In the genomic region with DNA sequence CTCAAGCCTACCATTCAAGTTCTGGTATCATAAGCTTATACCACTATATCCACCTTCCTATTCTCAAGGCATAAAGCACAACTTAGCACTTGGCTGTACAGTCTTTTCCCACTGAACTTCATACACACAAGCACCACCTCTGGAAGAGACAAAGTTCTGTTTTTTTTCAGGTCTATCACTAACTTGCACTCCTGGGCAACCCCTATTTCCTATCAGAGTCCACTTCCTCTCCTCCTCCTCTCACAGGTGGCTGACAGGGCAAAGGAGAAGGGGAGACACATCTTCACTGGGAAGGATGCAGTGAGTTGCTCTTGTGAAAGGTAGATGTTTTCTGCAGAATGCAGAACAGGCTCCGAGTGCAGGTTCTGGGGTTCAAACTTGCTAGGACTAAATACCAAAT, we compare ENCODE assay signal across 19 mouse cellular contexts.
"Had no signal": no experiment of that assay in that cellular context is flagged by ENCODE, and none has a peak within 500 bp of the region (broad histone marks: within the 10 kb centered on the region; RNA-seq: fewer than 3 reads in every experiment).

No protein-coding gene starts in this region.

- H3K9ac ChIP-seq: heart, embryonic 12.5 days; hindbrain, embryonic 12.5 days; hindbrain, embryonic 14.5 days; limb, embryonic 15.5 days had no signal

- DNase-seq: kidney, adult 18-20 months; kidney, adult 8-10 months; kidney, postnatal 10 days; kidney, postnatal 25 days; kidney, postnatal 4 days; layer of hippocampus, adult 9-11 months; layer of hippocampus, postnatal 36 days; left cerebral cortex, postnatal 4 days had no signal

- H3K4me2 ChIP-seq: heart, embryonic 12.5 days; hindbrain, embryonic 12.5 days; hindbrain, embryonic 14.5 days; limb, embryonic 13.5 days; limb, embryonic 15.5 days had no signal

- H3K27ac ChIP-seq: heart, embryonic 10.5 days; hindbrain, embryonic 10.5 days; hindbrain, embryonic 12.5 days; hindbrain, embryonic 14.5 days; limb, embryonic 13.5 days; limb, embryonic 15.5 days had no signal

- ATAC-seq: hindbrain, embryonic 16.5 days; inflammation-experienced regulatory T-cells, adult 6 months; intestine, embryonic 16.5 days had no signal

- H3K9me3 ChIP-seq: heart, embryonic 10.5 days; heart, embryonic 12.5 days; hindbrain, embryonic 10.5 days; hindbrain, embryonic 12.5 days; limb, embryonic 13.5 days; limb, embryonic 15.5 days had no signal

- H3K4me3 ChIP-seq: gastrocnemius, adult 2 months; heart, embryonic 10.5 days; heart, embryonic 12.5 days; hindbrain, embryonic 10.5 days; hindbrain, embryonic 12.5 days; limb, embryonic 13.5 days; limb, embryonic 15.5 days had no signal

- H3K27me3 ChIP-seq: heart, embryonic 12.5 days; hindbrain, embryonic 12.5 days; limb, embryonic 13.5 days; limb, embryonic 15.5 days had no signal
